Mouse (Mus musculus): Measurements from ENCODE around the gene Gm10696.
"Not testable (repeated sequence)": the region's sequence is repeated elsewhere in the genome, so short reads cannot be mapped to it uniquely, and the experiment has no call there.

Gm10696 gene

GRCm38 (mm10) chr3:94178093-94178492 lies at the start of gene Gm10696:
TSS of gene Gm10696 (minus strand) at chr3:94178193.
- DNase-seq (ENCODE audit: low spot score in 2 of 2): not testable (repeated sequence)

GRCm38 (mm10) chr3:94196414-94196813 lies 18.4 kb upstream of the Gm10696 start, which contains the start of gene Gm5286:
TSS of gene Gm5286 (plus strand) at chr3:94196714.
- not testable (repeated sequence) for DNase-seq (ENCODE audit: low spot score in 2 of 2)

DNA sequence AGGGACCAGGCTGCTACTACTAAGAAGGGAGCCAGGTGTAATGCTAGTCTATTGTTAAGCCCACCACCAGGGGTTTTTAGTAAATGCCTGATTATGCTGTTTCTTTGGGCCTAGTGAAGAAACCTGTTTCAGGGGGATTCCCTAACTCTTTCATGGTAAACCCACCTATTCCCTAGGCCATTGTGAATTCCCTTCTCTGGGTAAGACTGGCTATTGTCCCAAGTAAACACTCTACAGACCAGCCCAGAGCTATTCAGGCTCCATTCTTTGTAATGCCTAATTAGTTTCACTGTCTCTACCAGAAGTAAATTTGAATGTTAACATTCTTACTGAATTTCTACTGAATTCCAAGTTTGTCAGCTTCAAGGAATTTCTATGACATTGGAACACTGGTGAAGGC lies 10.6 kb downstream of the Gm10696 start:
- not testable (repeated sequence) for DNase-seq (ENCODE audit: low spot score in 2 of 2)
